Mouse (Mus musculus) intestine, postnatal 0 days (tissue): Measurements from ENCODE around the gene Pgp. TPM values are rescaled to one million over a fixed set of nuclear protein-coding genes. Genes with fewer than 3 reads are reported as not detected.

Experiments
- ATAC-seq: fragments of 200-750 bp; cut with Nextera tagmentation; 2 replicates; pipeline ENCODE4 v1.8.0; 2017; ENCODE audit warnings: mild to moderate bottlenecking, moderate TSS enrichment, moderate library complexity
- H3K27ac ChIP-seq: fragments of 300-500 bp; sonication (generic); 2 replicates; pipeline ENCODE4 v1.5.1; 2014; ENCODE audit warnings: mild to moderate bottlenecking, low read depth, low read length, moderate library complexity
- H3K27me3 ChIP-seq: fragments of 300-500 bp; sonication (generic); replicated peaks from 2 replicates; pipeline ENCODE4 v1.6.1; 2014; ENCODE audit warnings: low read length, mixed read lengths; ENCODE audit not compliant: control insufficient read depth, insufficient read depth
- H3K36me3 ChIP-seq: fragments of 300-500 bp; sonication (generic); 2 replicates; pipeline ENCODE4 v1.6.1; 2014; ENCODE audit warnings: mild to moderate bottlenecking, moderate library complexity; ENCODE audit not compliant: control insufficient read depth, insufficient read depth
- H3K4me1 ChIP-seq: fragments of 300-500 bp; sonication (generic); replicated peaks from 2 replicates; pipeline ENCODE4 v1.6.1; 2014; ENCODE audit warnings: antibody characterized with exemption, low read length, mixed read lengths; ENCODE audit not compliant: control insufficient read depth, insufficient read depth
- H3K4me2 ChIP-seq: fragments of 300-500 bp; sonication (generic); replicated peaks from 2 replicates; pipeline ENCODE4 v1.6.1; 2014; ENCODE audit warnings: low read depth, mild to moderate bottlenecking, moderate library complexity
- H3K4me3 ChIP-seq: fragments of 300-500 bp; sonication (generic); 2 replicates; pipeline ENCODE4 v1.5.1; 2014; ENCODE audit warnings: low read depth, low read length
- H3K9ac ChIP-seq: fragments of 300-500 bp; sonication (generic); 2 replicates; pipeline ENCODE4 v1.6.1; 2014; ENCODE audit warnings: mild to moderate bottlenecking, low read depth, low read length
- H3K9me3 ChIP-seq: fragments of 300-500 bp; sonication (generic); 2 replicates; pipeline ENCODE4 v1.6.1; 2016; ENCODE audit warnings: mixed run types; ENCODE audit not compliant: control insufficient read depth
- CTCF ChIP-seq: sonication (generic); IDR thresholded peaks from 2 replicates; pipeline ENCODE4 v1.5.1; 2016; ENCODE audit warnings: low read depth, mild to moderate bottlenecking, control low read depth, antibody characterized with exemption, moderate library complexity
- WGBS: fragments of 180-500 bp; shearing (Covaris S2); extraction: QIAGEN DNeasy Blood & Tissue Kit; methylation state at CpG from one replicate; pipeline ENCODE4 v1.1.7; 2014; 5-methylcytosine and 5-hydroxymethylcytosine counted together
- polyA plus RNA-seq: library from polyadenylated mRNA; unstranded; fragments of >200 nt; fragmentation: Nextera tagmentation; extraction: Ambion mirVana; gene quantifications from 2 replicates; pipeline ENCODE4 v1.2.1, GENCODE M21; 2015

Pgp gene
- polyA plus RNA-seq, 1 experiment from 2014 or later, result 64.5 TPM

DNA sequence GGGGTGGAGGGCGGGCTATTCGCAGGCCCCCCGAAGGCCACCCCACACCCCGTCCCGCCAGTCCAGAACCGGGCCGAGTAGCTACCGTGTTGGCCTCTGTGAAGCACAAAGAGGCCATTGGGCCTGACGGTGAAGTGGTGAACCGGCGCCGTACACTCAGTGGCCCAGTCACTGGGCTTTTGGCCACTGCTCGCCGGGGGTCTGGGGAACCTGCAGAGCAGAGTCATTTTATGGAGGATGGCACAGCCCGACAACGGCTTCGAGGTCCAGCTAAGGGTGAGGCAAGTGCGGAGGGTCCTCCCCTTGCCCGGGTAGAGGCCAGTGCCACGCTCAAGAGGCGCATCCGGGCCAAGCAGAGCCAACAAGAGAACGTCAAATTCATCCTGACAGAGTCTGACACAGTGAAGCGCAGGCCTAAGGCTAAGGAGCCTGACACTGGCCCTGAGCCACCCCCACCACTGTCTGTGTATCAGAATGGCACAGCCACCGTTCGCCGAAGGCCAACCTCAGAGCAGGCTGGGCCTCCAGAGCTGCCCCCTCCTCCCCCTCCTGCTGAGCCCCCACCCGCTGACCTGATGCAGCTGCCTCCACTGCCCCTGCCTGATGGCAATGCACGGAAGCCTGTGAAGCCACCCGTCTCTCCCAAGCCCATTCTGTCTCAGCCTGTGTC lies 35.2 kb downstream of the Pgp start:
- 95% methylated on average over 30 of the region's 30 CpGs for WGBS
- no peak for ATAC-seq
- Histone ChIP-seq H3K27me3 (no peaks in the 10 kb centered on the region), H3K9ac (no peak overlapping the region), H3K4me3 (no peak overlapping the region), H3K36me3 (peaks cover 28% of the 10 kb centered on the region), H3K4me1 (0 out of 2 replicates have a peak, but pooled peaks cover 6% of the 10 kb centered on the region), H3K4me2 (no peak overlapping the region), H3K27ac (no peak overlapping the region), H3K9me3 (no peaks in the 10 kb centered on the region)
- TF ChIP-seq CTCF, result no peak

DNA sequence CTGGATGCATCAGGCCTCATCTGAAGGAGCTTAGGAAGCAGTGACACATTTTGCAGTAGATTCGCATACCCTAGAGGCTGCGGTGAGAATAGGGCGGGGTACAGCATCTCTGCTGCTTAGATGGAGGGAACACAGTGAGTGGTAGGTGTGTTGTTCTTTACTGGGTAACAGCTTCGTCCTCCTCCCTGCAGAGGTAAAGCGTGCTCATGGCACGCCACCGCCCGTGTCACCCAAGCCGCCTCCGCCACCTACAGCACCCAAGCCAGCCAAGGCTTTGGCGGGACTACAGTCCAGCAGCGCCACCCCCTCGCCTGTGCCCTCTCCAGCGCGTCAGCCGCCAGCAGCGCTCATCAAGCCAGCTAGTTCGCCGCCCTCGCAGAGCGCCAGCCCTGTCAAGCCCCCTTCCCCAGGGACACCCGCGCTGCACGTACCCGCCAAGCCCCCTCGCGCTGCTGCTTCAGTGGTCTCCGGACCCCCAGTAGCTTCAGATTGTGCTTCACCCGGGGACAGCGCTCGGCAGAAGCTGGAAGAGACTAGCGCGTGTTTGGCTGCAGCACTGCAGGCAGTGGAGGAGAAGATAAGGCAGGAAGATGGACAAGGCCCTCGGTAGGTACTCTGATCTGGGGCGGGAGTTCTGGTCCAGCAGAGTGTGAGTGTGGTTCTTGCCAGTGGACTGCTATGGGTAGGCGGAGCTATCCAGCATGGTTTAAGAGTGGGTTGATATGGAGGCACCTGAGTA lies 36.3 kb downstream of the Pgp start:
- H3K27ac ChIP-seq, result no peak overlapping the region
- no peak overlapping the region for H3K9ac ChIP-seq
- no peaks in the 10 kb centered on the region for H3K9me3 ChIP-seq
- peak overlapping the region; percentile 54 for H3K4me2 ChIP-seq
- H3K4me1 ChIP-seq, result 0 out of 2 replicates have a peak, but pooled peaks cover 6% of the 10 kb centered on the region
- no peaks in the 10 kb centered on the region for H3K27me3 ChIP-seq
- peak; percentile 27; the same call in 1 of the 2 replicates for ATAC-seq
- no peak overlapping the region for H3K4me3 ChIP-seq
- WGBS, result 36% methylated on average over 36 of the region's 36 CpGs
- 0 out of 2 replicates have a peak, but pooled peaks have one; percentile 6 for TF ChIP-seq CTCF
- peaks cover 39% of the 10 kb centered on the region for H3K36me3 ChIP-seq

DNA sequence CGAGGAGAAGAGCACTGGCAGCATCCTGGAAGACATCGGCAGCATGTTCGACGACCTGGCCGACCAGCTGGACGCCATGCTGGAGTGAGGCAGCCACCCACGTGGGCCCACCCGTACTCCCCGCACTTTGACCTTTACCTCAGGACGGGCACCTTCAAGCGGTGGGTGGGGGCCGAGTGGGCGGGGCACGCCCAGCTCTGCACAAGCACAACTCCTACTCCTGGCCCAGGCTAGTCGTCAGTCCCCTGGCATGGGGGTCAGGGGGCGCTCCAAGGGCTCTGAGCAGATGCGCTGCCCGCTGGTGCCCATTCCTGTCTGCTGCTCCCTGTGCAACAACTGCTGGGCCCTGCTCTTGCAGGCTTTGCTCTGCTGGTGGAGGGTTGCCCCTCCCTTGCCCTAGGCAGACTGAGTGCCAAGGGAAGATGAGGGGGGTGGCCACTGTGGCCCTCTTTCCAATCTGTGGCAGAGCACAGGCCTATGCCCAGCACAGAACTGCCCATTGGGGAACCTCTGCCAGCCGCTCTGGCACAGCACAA lies 37.0 kb downstream of the Pgp start:
- Histone ChIP-seq H3K36me3 (peaks cover 46% of the 10 kb centered on the region), H3K4me1 (0 out of 2 replicates have a peak, but pooled peaks cover 6% of the 10 kb centered on the region), H3K27me3 (no peaks in the 10 kb centered on the region), H3K9me3 (no peaks in the 10 kb centered on the region), H3K4me2 (peak overlapping the region; percentile 54), H3K27ac (no peak overlapping the region), H3K4me3 (no peak overlapping the region), H3K9ac (no peak overlapping the region)
- peak; percentile 31 for ATAC-seq
- 30% methylated on average over 16 of the region's 19 CpGs for WGBS
- TF ChIP-seq CTCF, result no peak

DNA sequence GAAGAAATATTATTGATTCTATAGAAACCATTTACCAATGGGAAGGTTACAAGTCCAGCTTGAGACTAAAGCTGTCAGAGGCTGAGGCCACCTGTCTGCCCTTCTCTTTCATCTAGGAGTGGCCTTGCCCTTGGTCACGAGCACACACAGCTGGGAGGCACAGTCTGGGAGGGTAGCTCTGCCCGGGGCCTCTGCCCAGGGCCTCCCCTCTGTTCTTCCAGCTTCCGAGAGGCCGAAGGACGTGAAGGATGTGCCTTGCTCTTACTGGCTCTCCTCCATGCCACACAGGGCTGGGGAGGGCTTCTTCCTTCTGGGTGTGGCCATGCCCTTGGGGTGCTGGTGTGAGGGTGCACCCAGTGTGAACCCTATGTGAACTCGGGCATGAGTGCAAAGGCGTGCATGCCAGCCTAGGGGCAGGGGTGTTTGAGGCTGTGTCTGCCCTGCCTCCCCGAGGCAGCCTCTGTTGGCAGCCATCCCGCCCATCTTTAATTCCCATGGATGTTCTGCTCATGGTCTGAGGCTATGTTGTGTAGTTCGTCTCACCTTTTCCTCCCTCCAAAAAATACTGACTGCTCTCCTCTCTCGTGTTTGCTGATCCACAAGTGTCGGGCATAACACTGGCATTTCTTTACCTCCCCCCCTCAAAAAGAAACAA lies 37.7 kb downstream of the Pgp start:
- ATAC-seq, result peak; percentile 74
- TF ChIP-seq CTCF, result no peak
- WGBS, result 54% methylated on average over 12 of the region's 12 CpGs

DNA sequence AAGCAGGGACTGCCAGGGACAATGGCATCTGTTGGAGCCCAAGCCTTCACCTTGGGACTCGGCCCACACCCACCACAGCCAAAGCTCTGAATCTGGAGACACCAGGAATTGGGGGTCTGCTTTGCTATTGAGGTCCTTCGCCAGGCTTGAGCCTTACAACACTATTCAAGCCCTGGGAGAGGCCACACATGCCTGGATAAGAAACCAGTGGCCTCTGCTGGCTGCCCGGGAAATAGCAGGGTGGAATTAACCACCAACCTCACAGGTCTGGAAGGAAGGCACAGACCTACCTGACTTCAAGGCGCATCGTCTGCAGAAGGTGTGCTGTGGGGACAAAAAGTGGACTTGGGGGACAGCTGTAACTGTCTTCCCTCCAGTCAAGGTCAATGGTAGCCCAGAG lies 43.4 kb downstream of the Pgp start:
- Histone ChIP-seq H3K4me1 (no peaks in the 10 kb centered on the region), H3K4me2 (peak overlapping the region; percentile 27; the same call in 1 of the 2 replicates), H3K27me3 (no peaks in the 10 kb centered on the region), H3K27ac (no peak overlapping the region), H3K36me3 (peaks cover 87% of the 10 kb centered on the region), H3K4me3 (no peak overlapping the region), H3K9ac (no peak overlapping the region), H3K9me3 (no peaks in the 10 kb centered on the region)
- ATAC-seq, result peak; percentile 24; the same call in 1 of the 2 replicates
- peak; percentile 86 for TF ChIP-seq CTCF
- 48% methylated on average over 5 of the region's 5 CpGs for WGBS

More for the DNA sequence above, 37.7 kb downstream of the Pgp start:
- Histone ChIP-seq H3K27me3 (no peaks in the 10 kb centered on the region), H3K9me3 (no peaks in the 10 kb centered on the region), H3K36me3 (peaks cover 51% of the 10 kb centered on the region), H3K4me1 (0 out of 2 replicates have a peak, but pooled peaks cover 6% of the 10 kb centered on the region), H3K4me3 (no peak overlapping the region), H3K4me2 (no peak overlapping the region), H3K27ac (no peak overlapping the region), H3K9ac (no peak overlapping the region)
